Mouse (Mus musculus) midbrain, embryonic 10.5 days (tissue): ENCODE results near the gene Rcbtb2. TPM values are rescaled to one million over a fixed set of nuclear protein-coding genes. Genes with fewer than 3 reads are reported as not detected.
A peak's percentile ranks its signal among the peaks of the same experiment; 100 is the strongest.

Experiments used
- DNase-seq: peaks from one replicate; pipeline ENCODE4 v3.0.0-alpha.2; 2017; ENCODE audit warnings: low spot score
- H3K27ac ChIP-seq: fragments of 300-500 bp; sonication (generic); replicated peaks from 2 replicates; pipeline ENCODE4 v1.5.1; 2016; ENCODE audit warnings: mild to moderate bottlenecking
- H3K27me3 ChIP-seq: fragments of 300-500 bp; sonication (generic); 2 replicates; pipeline ENCODE4 v1.6.1; 2016; ENCODE audit warnings: low read depth, mild to moderate bottlenecking; ENCODE audit not compliant: poor library complexity, severe bottlenecking
- H3K36me3 ChIP-seq: fragments of 300-500 bp; sonication (generic); 2 replicates; pipeline ENCODE4 v1.6.1; 2016; ENCODE audit warnings: mild to moderate bottlenecking, moderate library complexity
- H3K4me1 ChIP-seq: fragments of 300-500 bp; sonication (generic); 2 replicates; pipeline ENCODE4 v1.6.1; 2016
- H3K4me3 ChIP-seq: fragments of 300-500 bp; sonication (generic); 2 replicates; pipeline ENCODE4 v1.5.1; 2016; ENCODE audit warnings: mild to moderate bottlenecking, moderate library complexity
- H3K9me3 ChIP-seq: fragments of 300-500 bp; sonication (generic); replicated peaks from 2 replicates; pipeline ENCODE4 v1.6.1; 2016; ENCODE audit warnings: mild to moderate bottlenecking
- WGBS: fragments of 180-500 bp; shearing (Covaris S2); methylation state at CpG from one replicate; pipeline ENCODE4 v1.1.7; 2016; 5-methylcytosine and 5-hydroxymethylcytosine counted together
- polyA plus RNA-seq: library from polyadenylated mRNA; unstranded; fragments of >200 nt; fragmentation: Nextera tagmentation; extraction: Ambion mirVana; gene quantifications from 2 replicates; pipeline ENCODE4 v1.2.1, GENCODE M21; 2016

Gene Rcbtb2
- polyA plus RNA-seq, 1 experiment from 2014 or later: 168 TPM

GRCm38 (mm10) chr14:73199058-73199457 is 76.2 kb downstream of the Rcbtb2 start:
- WGBS: 67% methylated on average over 5 of the region's 5 CpGs
- Histone ChIP-seq H3K4me1 (no peaks in the 10 kb centered on the region), H3K4me3 (no peak overlapping the region), H3K27me3 (no peaks in the 10 kb centered on the region), H3K27ac (no peak overlapping the region), H3K9me3 (no peaks in the 10 kb centered on the region), H3K36me3 (peaks cover 53% of the 10 kb centered on the region)
- no peak for DNase-seq

GRCm38 (mm10) chr14:73201447-73201846 is 78.6 kb downstream of the Rcbtb2 start:
- H3K27ac ChIP-seq: no peak overlapping the region
- WGBS: 71% methylated on average over 3 of the region's 3 CpGs
- no peaks in the 10 kb centered on the region for H3K9me3 ChIP-seq
- DNase-seq: no peak
- no peaks in the 10 kb centered on the region for H3K27me3 ChIP-seq
- H3K36me3 ChIP-seq: peaks cover 43% of the 10 kb centered on the region
- no peak overlapping the region for H3K4me3 ChIP-seq
- no peaks in the 10 kb centered on the region for H3K4me1 ChIP-seq

- no peaks in the 10 kb centered on the region for H3K9me3 ChIP-seq
- 85% methylated on average over 3 of the region's 3 CpGs for WGBS
- no peaks in the 10 kb centered on the region for H3K27me3 ChIP-seq
- H3K27ac ChIP-seq: no peak overlapping the region
- no peak for DNase-seq
- H3K36me3 ChIP-seq: peaks cover 19% of the 10 kb centered on the region
- no peaks in the 10 kb centered on the region for H3K4me1 ChIP-seq
- H3K4me3 ChIP-seq: no peak overlapping the region
These were observed 81.2 kb downstream of the Rcbtb2 start for GRCm38 (mm10) chr14:73204016-73204415.

DNA sequence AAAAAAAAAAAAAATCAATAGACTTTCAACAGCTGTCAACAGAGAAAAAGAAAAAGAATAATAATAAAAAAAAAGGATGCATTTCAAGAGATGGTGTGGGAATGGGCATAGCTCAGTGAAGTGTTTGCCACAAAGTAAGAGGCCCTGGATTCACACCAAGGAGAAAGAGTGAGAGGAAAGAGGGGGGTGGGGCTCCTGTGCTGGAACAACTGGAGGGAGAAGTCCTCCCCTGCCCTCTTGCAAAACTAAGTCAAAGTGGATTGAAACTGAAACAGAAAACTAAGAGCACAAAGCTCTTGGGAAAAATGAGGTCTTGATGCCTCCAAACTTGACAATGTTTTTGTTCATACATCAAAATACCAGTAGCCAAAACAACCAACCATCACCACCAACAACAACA is 86.4 kb downstream of the Rcbtb2 start:
- H3K36me3 ChIP-seq: peaks cover 45% of the 10 kb centered on the region
- DNase-seq: no peak
- no peaks in the 10 kb centered on the region; the same call in 1 of the 2 replicates for H3K4me1 ChIP-seq
- no peak overlapping the region for H3K27ac ChIP-seq
- no peaks in the 10 kb centered on the region for H3K27me3 ChIP-seq
- H3K4me3 ChIP-seq: no peak overlapping the region
- H3K9me3 ChIP-seq: no peaks in the 10 kb centered on the region

- WGBS: 95% methylated on average over 8 of the region's 8 CpGs
These were observed 87.4 kb downstream of the Rcbtb2 start for GRCm38 (mm10) chr14:73210196-73210595.

GRCm38 (mm10) chr14:73211477-73211876 is 88.6 kb downstream of the Rcbtb2 start:
- DNase-seq: no peak
- H3K4me1 ChIP-seq: no peaks in the 10 kb centered on the region; the same call in 1 of the 2 replicates
- H3K27ac ChIP-seq: no peak overlapping the region
- H3K27me3 ChIP-seq: no peaks in the 10 kb centered on the region
- no peak overlapping the region for H3K4me3 ChIP-seq
- no peaks in the 10 kb centered on the region for H3K9me3 ChIP-seq
- 94% methylated on average over 5 of the region's 5 CpGs for WGBS
- H3K36me3 ChIP-seq: peaks cover 60% of the 10 kb centered on the region

More at GRCm38 (mm10) chr14:73210196-73210595, 87.4 kb downstream of the Rcbtb2 start:
- H3K27ac ChIP-seq: no peak overlapping the region
- no peaks in the 10 kb centered on the region; the same call in 1 of the 2 replicates for H3K4me1 ChIP-seq
- H3K4me3 ChIP-seq: no peak overlapping the region
- H3K27me3 ChIP-seq: no peaks in the 10 kb centered on the region
- H3K9me3 ChIP-seq: no peaks in the 10 kb centered on the region
- peaks cover 49% of the 10 kb centered on the region for H3K36me3 ChIP-seq
- no peak for DNase-seq

- peaks cover 44% of the 10 kb centered on the region for H3K36me3 ChIP-seq
- 94% methylated on average over 1 of the region's 1 CpGs for WGBS
- no peak for DNase-seq
- H3K27ac ChIP-seq: 0 out of 2 replicates have a peak overlapping the region, but pooled peaks have one; percentile 6
- peaks cover 10% of the 10 kb centered on the region; the same call in 1 of the 2 replicates for H3K4me1 ChIP-seq
- no peaks in the 10 kb centered on the region for H3K9me3 ChIP-seq
- H3K27me3 ChIP-seq: no peaks in the 10 kb centered on the region
- no peak overlapping the region for H3K4me3 ChIP-seq
These were observed 94.2 kb downstream of the Rcbtb2 start for GRCm38 (mm10) chr14:73217062-73217461.

DNA sequence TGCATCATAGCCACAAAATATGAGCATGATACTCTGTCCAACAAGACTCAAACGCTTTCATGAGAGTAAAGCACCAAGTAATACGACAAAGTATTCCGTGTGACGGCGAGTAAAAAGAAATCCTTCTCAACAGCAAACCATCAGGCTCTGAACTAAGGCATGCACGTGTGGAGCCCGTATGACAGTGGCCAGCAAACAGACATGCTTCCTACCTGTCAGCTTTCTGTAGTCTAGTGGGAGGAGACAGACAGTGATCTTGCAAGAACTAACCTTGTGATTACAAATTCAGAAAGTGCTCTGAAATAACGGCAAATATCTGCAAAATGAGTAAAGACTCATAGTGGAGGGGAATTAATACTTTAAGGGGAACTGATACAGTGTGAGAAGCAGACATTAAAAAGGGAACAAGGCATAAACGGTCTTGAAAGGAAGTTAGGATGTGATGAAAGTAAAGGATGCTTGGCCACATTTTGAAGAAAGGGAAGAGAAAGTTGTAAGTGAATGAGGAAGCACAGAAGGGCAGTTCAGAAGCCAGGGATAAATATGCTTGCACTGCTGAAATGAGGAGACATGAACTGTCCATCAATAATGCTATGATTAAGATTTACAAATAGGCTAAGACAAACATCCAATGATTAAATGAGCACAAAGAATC is 99.6 kb downstream of the Rcbtb2 start:
- no peaks in the 10 kb centered on the region for H3K27me3 ChIP-seq
- no peaks in the 10 kb centered on the region for H3K36me3 ChIP-seq
- H3K9me3 ChIP-seq: no peaks in the 10 kb centered on the region
- 90% methylated on average over 9 of the region's 9 CpGs for WGBS
- H3K4me3 ChIP-seq: no peak overlapping the region
- peaks cover 12% of the 10 kb centered on the region; the same call in 1 of the 2 replicates for H3K4me1 ChIP-seq
- no peak overlapping the region for H3K27ac ChIP-seq
- no peak for DNase-seq

DNA sequence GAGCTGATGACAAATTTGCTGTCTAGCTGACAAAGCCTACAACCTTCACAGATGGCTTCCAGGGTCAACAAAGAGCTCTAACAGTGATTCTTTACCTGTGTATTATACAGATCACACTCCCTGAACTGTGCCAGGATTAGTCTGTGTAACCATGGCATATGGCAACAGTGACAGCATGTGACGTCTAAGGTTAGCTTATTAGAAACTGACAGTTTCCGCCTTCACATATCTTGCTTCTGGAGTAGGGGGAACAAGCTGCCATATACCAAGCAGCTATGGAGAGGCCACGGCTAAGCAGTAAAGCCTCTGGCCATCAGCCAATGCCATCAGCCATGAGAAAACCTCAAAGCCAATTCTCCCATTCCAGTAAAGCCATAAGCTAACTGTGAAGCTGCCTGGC is 103.5 kb downstream of the Rcbtb2 start:
- WGBS: 81% methylated on average over 3 of the region's 3 CpGs
- Histone ChIP-seq H3K4me3 (no peak overlapping the region), H3K27me3 (no peaks in the 10 kb centered on the region), H3K36me3 (peaks cover 11% of the 10 kb centered on the region), H3K27ac (no peak overlapping the region), H3K4me1 (peaks cover 5% of the 10 kb centered on the region), H3K9me3 (no peaks in the 10 kb centered on the region)
- no peak for DNase-seq

DNA sequence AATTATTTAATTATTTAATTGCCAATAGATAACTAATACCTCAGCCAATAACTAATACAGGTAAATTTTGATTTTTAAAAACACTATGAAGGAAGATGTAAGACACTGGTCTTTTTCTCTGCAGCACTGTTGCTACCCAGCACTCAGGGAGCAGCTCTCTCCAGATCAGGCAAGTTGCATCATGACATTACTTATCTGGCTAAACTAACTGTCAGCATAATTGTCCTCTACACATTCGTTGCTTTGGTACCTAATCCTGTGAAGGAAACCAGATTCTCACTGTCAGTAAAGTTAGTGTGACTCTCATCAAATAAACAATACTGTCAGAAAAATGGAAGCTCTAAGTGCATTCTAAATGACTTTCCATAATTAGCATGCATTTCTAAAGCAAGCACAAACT is 104.0 kb downstream of the Rcbtb2 start:
- H3K27me3 ChIP-seq: no peaks in the 10 kb centered on the region
- DNase-seq: no peak
- peaks cover 10% of the 10 kb centered on the region for H3K4me1 ChIP-seq
- no peak overlapping the region for H3K4me3 ChIP-seq
- peaks cover 11% of the 10 kb centered on the region for H3K36me3 ChIP-seq
- H3K27ac ChIP-seq: no peak overlapping the region
- WGBS: 51% methylated on average over 1 of the region's 1 CpGs
- no peaks in the 10 kb centered on the region for H3K9me3 ChIP-seq

GRCm38 (mm10) chr14:73231286-73231982 is 108.6 kb downstream of the Rcbtb2 start:
- H3K4me3 ChIP-seq: no peak overlapping the region
- 19% methylated on average over 5 of the region's 5 CpGs for WGBS
- H3K36me3 ChIP-seq: peaks cover 11% of the 10 kb centered on the region
- peak overlapping the region; percentile 69 for H3K27ac ChIP-seq
- no peak for DNase-seq
- no peaks in the 10 kb centered on the region for H3K27me3 ChIP-seq
- H3K4me1 ChIP-seq: peaks cover 29% of the 10 kb centered on the region
- H3K9me3 ChIP-seq: no peaks in the 10 kb centered on the region

DNA sequence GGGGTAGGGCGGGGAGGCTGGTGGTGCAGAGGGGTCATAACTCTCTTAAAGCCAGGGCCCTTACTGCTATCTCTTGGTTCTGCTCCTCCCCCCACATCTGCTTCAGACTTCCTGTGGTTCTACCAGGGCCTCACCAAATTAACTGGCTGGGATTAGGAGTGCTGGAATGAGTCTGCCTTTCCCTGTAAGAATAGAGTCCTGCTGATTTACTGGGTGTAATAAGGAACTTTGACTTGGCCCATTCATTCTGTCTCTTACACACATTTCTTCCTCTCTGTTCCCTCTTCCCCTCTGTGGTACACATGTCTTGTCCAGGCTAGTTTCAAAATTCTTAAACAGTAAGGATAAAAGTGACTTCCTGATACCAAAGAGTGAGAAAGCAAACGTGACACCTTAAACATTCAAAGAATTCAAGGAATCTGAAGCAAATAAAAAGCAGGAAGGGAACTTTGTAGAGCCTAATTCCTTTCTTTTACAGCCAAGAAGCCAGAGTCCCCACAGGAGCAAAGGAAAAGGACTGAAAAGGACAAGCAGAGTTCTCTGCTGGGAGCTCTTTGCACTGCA is 111.7 kb downstream of the Rcbtb2 start:
- no peaks in the 10 kb centered on the region for H3K9me3 ChIP-seq
- H3K27ac ChIP-seq: peak overlapping the region; percentile 72
- 0% methylated on average over 2 of the region's 2 CpGs for WGBS
- no peak overlapping the region for H3K4me3 ChIP-seq
- H3K36me3 ChIP-seq: peaks cover 11% of the 10 kb centered on the region
- peaks cover 38% of the 10 kb centered on the region for H3K4me1 ChIP-seq
- peak; percentile 28 for DNase-seq
- no peaks in the 10 kb centered on the region for H3K27me3 ChIP-seq

DNA sequence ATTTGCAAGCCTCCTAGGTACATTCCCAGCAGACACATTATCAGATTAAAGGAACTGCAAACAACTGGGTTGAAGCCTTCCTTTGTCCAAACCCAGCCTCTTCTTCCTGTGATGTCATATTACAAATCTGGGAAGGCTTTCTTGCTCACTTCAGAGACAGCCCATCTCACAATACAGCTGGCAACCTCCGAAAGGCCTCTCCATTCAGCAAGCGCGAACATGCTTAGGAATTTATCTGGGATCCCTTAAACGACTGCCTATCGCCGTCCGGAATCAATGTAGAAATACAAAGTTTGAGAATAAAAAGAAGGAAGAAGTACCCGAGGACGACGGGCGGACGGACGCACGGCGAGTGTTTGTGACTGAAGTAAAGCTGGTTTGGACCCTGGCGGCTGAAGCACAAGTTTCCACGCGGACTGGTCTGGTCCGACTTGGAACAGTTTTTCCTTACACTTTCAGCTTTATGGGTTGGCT is 115.0 kb downstream of the Rcbtb2 start, which contains the start of gene Lpar6:
TSS of gene Lpar6 (plus strand) at position 48 of the 474 bp plus-strand sequence.
- H3K4me1 ChIP-seq: peaks cover 29% of the 10 kb centered on the region
- peaks cover 18% of the 10 kb centered on the region for H3K36me3 ChIP-seq
- H3K9me3 ChIP-seq: no peaks in the 10 kb centered on the region
- H3K27me3 ChIP-seq: no peaks in the 10 kb centered on the region
- DNase-seq: peak; percentile 78
- peak within 1 kb of the TSS; percentile 94 for H3K27ac ChIP-seq
- H3K4me3 ChIP-seq: peak within 1 kb of the TSS; percentile 66
- WGBS: 0% methylated on average over 19 of the region's 19 CpGs
